Comparison of ENCODE assay signal across 8 mouse cellular contexts in the genomic region with DNA sequence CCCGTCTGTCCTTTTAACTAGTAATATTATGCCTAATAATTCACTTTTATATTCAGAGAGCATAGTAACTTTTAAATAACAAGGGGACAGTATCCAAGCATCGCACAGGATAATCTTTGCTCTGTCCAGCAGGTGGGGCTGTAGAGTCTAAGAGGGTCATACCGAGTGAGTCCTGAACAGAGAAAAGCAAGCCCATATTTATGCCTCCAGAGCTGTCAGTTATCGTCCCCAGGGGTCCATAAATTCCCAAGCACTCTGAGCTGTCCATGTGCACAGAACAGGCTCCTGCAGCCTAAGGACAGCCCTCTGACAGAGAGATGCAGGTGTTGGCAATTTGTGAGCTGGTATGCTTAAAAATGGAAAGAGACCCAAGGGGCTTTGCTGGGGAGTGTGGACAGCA.
DNase-seq lines count a peak whose midpoint lies in the region; ATAC-seq lines count a peak whose summit lies in the region.

No protein-coding gene starts in this region.

- peak; percentile 79 for ATAC-seq in CD4-positive, CD25-positive, alpha-beta regulatory T cell, adult 4 months

- peak; percentile 7 to 21 for DNase-seq in heart, postnatal 14 days
- DNase-seq in heart, embryonic 10.5 days (ENCODE audit: low spot score): no peak
- peak; percentile 34 for DNase-seq in c-Kit-positive CD71-negative TER-119-negative erythroid progenitor cells, embryonic 14.5 days (ENCODE audit: low read depth)
- DNase-seq in lung, postnatal 10 days: peak; percentile 15
- DNase-seq in cerebellum, adult 8-10 months: no peak
- no peak for DNase-seq in frontal cortex, postnatal 10 days (ENCODE audit: low spot score in 2 of 2)
- DNase-seq in urinary bladder, postnatal 10 days (ENCODE audit: low spot score): no peak

- no peaks in the 10 kb centered on the region for H3K36me3 ChIP-seq in heart, embryonic 10.5 days

- H3K9me3 ChIP-seq in heart, embryonic 10.5 days: no peaks in the 10 kb centered on the region

- H3K27me3 ChIP-seq in heart, embryonic 10.5 days (ENCODE audit: insufficient read depth, poor library complexity, severe bottlenecking): no peaks in the 10 kb centered on the region

- intact Hi-C loops in heart, postnatal 14 days (cut with DNase I): no loop called here

- H3K4me1 ChIP-seq in heart, embryonic 10.5 days: no peaks in the 10 kb centered on the region

- 70% methylated on average over 4 of the region's 4 CpGs for WGBS in heart, embryonic 10.5 days

- no peak overlapping the region for H3K27ac ChIP-seq in heart, embryonic 10.5 days

- H3K4me3 ChIP-seq in heart, embryonic 10.5 days: no peak overlapping the region

Comparison
In these comparisons a context has a peak if more than half of its experiments do, and no peak if none do; other contexts are left out.
1. DNase-seq: peak in heart, postnatal 14 days (2 of 2), c-Kit-positive CD71-negative TER-119-negative erythroid progenitor cells, embryonic 14.5 days (single experiment) and lung, postnatal 10 days (single experiment); none in heart, embryonic 10.5 days (single experiment), cerebellum, adult 8-10 months (single experiment), frontal cortex, postnatal 10 days (0 of 2) and urinary bladder, postnatal 10 days (single experiment).